Comparison of ENCODE assay signal across 7 mouse cellular contexts in genomic region chr9:107534408-107535202, GRCm38 (mm10). TPM values are rescaled to one million over a fixed set of nuclear protein-coding genes. Genes with fewer than 3 reads are reported as not detected.
DNase-seq lines count a peak whose midpoint lies in the region; ATAC-seq and TF ChIP-seq lines count a peak whose summit lies in the region.

No protein-coding gene starts in this region.

- TF ChIP-seq POLR2A in thymus, adult 2 months (IDR thresholded peaks at IDR 0.05; ENCODE audit: control insufficient read depth, extremely low read depth, insufficient read depth, low read length, poor library complexity) = no peak

- under 1% methylated on average over 40 of the region's 40 CpGs for WGBS in thymus, adult 2 months
- under 1% methylated on average over 40 of the region's 40 CpGs for whole genome bisulfite sequencing in heart, embryonic 15.5 days

- peak overlapping the region; percentile 87 for H3K9ac ChIP-seq in heart, embryonic 15.5 days

- peaks cover 17% of the 10 kb centered on the region for H3K36me3 ChIP-seq in thymus, adult 2 months (ENCODE audit: control insufficient read depth, insufficient read depth, low read length)
- H3K36me3 ChIP-seq in heart, embryonic 15.5 days = peaks cover 26% of the 10 kb centered on the region

- no peak overlapping the region for H3K27ac ChIP-seq in thymus, adult 2 months (ENCODE audit: control insufficient read depth, insufficient read depth, low read length)
- peak overlapping the region; percentile 84 for H3K27ac ChIP-seq in heart, embryonic 15.5 days

- peak overlapping the region; percentile 59 for H3K4me3 ChIP-seq in thymus, adult 2 months (ENCODE audit: control insufficient read depth, insufficient read depth, low read length)
- peak overlapping the region; percentile 82 for H3K4me3 ChIP-seq in heart, embryonic 15.5 days

- peak overlapping the region; percentile 90 for H3K4me2 ChIP-seq in heart, embryonic 15.5 days

- ATAC-seq in heart, embryonic 15.5 days (replicated peaks; ENCODE audit: insufficient number of reproducible peaks, insufficient read depth, low FRiP score, low read depth) = no peak

- H3K9me3 ChIP-seq in heart, embryonic 15.5 days (replicated peaks) = no peaks in the 10 kb centered on the region

- DNase-seq in thymus, adult 2 months = peak; percentile 33
- DNase-seq in thymus, postnatal 25 days = no peak
- peak; percentile 55 to 62 for DNase-seq in cerebellum, postnatal 25 days
- DNase-seq in liver = peak; percentile 64
- DNase-seq in naive thymus-derived CD4-positive, alpha-beta T cell, adult 2 months (ENCODE audit: low read depth) = peak; percentile 43
- DNase-seq in right cerebral cortex, postnatal 10 days (ENCODE audit: low spot score in 2 of 2) = no peak

- H3K27me3 ChIP-seq in thymus, adult 2 months (ENCODE audit: control insufficient read depth, insufficient read depth, low read length) = no peaks in the 10 kb centered on the region
- no peaks in the 10 kb centered on the region for H3K27me3 ChIP-seq in heart, embryonic 15.5 days

- H3K4me1 ChIP-seq in thymus, adult 2 months (replicated peaks; ENCODE audit: control insufficient read depth, insufficient read depth, low read length) = peaks cover 32% of the 10 kb centered on the region
- peaks cover 29% of the 10 kb centered on the region for H3K4me1 ChIP-seq in heart, embryonic 15.5 days (replicated peaks)

- no peak for TF ChIP-seq CTCF in thymus, adult 2 months (IDR thresholded peaks at IDR 0.05; ENCODE audit: borderline replicate concordance, control insufficient read depth, extremely low read depth, insufficient read depth, low read length, poor library complexity)

RNA-seq across cellular contexts. Expression of gene Tmem115, which starts 0.9 kb away (rescaled TPM):
- polyA plus RNA-seq in thymus, adult 2 months (2012; rRNA removed) = 49.6 and 55.7 TPM in 2 replicates
- polyA plus RNA-seq in heart, embryonic 15.5 days (2015; fragmentation: Nextera tagmentation; extraction: Ambion mirVana) = 31.5 and 35.5 TPM in 2 replicates

RNA-seq across cellular contexts. Expression of gene Cyb561d2, which starts 7.4 kb away (rescaled TPM):
- 78.7 and 84.3 TPM in 2 replicates for polyA plus RNA-seq in thymus, adult 2 months (2012; rRNA removed)
- polyA plus RNA-seq in heart, embryonic 15.5 days (2015; fragmentation: Nextera tagmentation; extraction: Ambion mirVana) = 14.7 and 19.5 TPM in 2 replicates

RNA-seq across cellular contexts. Expression of gene Nprl2, which starts 7.4 kb away (rescaled TPM):
- polyA plus RNA-seq in thymus, adult 2 months (2012; rRNA removed) = 74.5 and 83.5 TPM in 2 replicates
- 26.4 and 30.5 TPM in 2 replicates for polyA plus RNA-seq in heart, embryonic 15.5 days (2015; fragmentation: Nextera tagmentation; extraction: Ambion mirVana)

RNA-seq across cellular contexts. Expression of gene Zmynd10, which starts 12.5 kb away (rescaled TPM):
- 2.9 and 3.4 TPM in 2 replicates for polyA plus RNA-seq in thymus, adult 2 months (2012; rRNA removed)
- 0.40 and 1.7 TPM in 2 replicates for polyA plus RNA-seq in heart, embryonic 15.5 days (2015; fragmentation: Nextera tagmentation; extraction: Ambion mirVana)

RNA-seq across cellular contexts. Expression of gene Rassf1, which starts 16.8 kb away (rescaled TPM):
- polyA plus RNA-seq in thymus, adult 2 months (2012; rRNA removed) = 48.8 and 50.8 TPM in 2 replicates
- 45.3 and 54.8 TPM in 2 replicates for polyA plus RNA-seq in heart, embryonic 15.5 days (2015; fragmentation: Nextera tagmentation; extraction: Ambion mirVana)

Comparison
In these comparisons a context has a peak if more than half of its experiments do, and no peak if none do; other contexts are left out.
1. DNase-seq: peak in thymus, adult 2 months (single experiment), cerebellum, postnatal 25 days (2 of 2), liver (single experiment) and naive thymus-derived CD4-positive, alpha-beta T cell, adult 2 months (single experiment); none in thymus, postnatal 25 days (single experiment) and right cerebral cortex, postnatal 10 days (0 of 2).